Mouse (Mus musculus): ENCODE data around the gene Pusl1.

Gene Pusl1

DNA sequence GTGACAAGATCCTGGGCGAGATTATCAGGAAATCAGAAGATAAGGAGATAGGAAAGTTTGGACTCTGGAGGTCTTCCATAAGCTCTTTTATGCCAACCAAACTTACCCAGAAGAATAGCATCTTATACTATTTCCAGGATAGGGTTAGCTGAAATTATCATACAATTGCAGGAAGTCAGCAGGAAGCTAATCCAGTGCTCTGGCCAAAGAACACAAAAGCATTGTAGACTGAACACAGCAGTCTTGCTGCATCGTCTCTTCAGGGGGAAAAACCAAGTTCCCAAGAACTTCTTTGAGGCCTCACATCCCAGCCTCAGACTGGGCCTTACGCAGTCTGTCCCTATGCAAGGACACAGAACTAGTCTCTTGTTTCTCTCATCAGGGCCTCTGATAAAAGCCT lies 8.0 kb downstream of the Pusl1 start:
- no peak for DNase-seq

- no peak for DNase-seq
These were observed 20.2 kb downstream of the Pusl1 start for GRCm38 (mm10) chr4:155871404-155871803.

- DNase-seq, result peak; percentile 97
These were observed 22.1 kb downstream of the Pusl1 start, which contains the start of the genes Cptp and Ints11 for GRCm38 (mm10) chr4:155869317-155870033. Gene Cptp (minus strand): TSS chr4:155869440. Gene Ints11 (plus strand): TSS chr4:155869546.

- DNase-seq, result peak; percentile 30
These were observed 22.8 kb downstream of the Pusl1 start for GRCm38 (mm10) chr4:155868614-155869298.

DNA sequence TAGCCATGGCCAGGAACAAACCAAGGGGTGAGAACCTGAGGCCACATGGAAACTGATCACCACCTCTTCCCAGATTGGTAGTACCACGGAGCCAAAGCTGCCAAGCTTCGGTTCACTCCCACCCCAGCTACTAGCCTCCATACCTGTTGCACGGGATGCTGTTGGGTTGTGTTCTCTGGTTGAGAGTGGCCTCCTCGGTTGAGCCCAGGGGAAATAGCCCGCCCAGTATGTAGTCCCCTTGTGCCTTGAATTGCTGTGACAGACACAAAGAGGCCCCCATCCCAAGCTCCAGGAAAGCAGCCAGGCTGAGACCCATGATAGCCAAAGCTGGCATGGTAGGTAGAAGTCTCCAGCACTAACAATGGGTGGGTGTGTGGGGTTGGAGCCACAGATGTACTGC lies 28.6 kb downstream of the Pusl1 start, which contains the start of gene Tas1r3:
Gene Tas1r3 (minus strand): TSS at position 362 of the 400 bp plus-strand sequence.
- DNase-seq, result no peak

DNA sequence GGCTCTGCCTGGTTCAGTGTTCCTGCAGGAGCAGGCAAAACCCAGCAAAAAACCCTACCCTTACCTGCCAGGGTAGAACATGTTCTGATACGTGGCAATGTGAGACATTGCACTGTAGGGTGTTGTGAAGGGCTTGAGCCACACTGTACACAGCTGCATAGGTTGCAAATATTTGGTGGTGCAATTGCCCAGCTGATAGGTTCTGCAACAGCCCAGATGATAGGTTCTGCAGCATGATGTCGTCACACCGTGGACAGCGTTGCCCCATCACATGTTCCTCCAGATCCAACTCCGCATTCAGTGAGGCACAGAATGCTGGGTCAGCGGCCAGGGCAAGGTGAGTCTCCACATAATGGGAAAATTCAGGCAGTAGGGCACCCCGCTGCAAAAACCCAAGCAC lies 29.8 kb downstream of the Pusl1 start:
- DNase-seq, result no peak

- DNase-seq, result peak; percentile 51
These were observed 32.3 kb downstream of the Pusl1 start for GRCm38 (mm10) chr4:155859318-155859717.

DNA sequence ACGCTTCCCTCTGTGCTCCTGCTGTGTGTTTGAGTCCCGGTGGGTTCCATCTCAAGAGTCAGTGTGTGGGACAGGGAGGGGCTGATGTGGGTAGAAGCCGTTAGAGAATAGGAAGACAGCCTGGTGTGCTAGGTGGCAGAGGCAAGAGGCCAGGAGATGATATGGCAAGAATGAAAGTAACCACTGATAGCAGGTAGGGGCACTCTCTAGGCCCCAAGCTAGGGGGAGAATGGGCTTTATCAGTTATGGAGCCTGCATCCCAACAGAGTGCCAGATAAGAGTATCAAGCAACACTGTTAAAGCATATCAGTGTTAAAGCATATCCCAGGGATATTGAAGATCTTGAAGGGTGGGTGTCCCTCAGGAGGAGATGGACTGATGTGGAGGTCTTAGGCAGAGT lies 34.7 kb downstream of the Pusl1 start:
- DNase-seq, result no peak

DNA sequence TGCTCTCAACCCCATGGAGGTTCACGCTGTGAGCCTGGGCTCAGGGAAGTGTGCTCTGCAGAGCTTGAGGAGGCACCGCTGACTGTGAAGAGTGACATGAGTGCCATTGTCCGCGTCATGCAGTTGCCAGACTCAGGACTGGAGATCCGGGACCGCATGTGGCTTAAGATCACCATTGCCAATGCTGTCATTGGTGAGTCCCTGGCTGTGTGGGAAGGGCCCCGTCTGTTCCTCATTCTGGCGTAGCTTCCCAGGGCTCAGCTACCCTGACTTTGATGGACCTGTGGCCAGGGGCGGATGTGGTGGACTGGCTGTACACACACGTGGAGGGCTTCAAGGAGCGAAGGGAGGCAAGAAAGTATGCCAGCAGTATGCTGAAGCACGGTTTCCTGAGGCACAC lies 35.5 kb downstream of the Pusl1 start:
- DNase-seq, result no peak

DNA sequence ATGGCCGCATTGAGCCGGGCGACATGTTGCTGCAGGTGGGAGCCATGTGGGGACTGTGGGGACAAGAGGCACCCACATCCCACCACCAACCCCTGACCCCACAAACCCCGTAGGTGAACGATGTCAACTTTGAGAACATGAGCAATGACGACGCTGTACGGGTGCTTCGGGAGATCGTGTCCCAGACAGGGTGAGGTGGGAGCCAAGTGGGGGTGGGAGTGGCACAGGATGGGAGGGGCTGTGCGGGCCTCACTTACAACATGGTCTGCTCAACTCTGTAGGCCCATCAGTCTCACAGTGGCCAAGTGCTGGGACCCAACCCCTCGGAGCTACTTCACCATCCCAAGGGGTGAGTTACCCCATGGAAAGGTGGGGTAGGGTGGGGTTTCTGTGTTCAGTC lies 36.6 kb downstream of the Pusl1 start:
- no peak for DNase-seq

GRCm38 (mm10) chr4:155853421-155853820 lies 38.2 kb downstream of the Pusl1 start:
- DNase-seq, result no peak

DNA sequence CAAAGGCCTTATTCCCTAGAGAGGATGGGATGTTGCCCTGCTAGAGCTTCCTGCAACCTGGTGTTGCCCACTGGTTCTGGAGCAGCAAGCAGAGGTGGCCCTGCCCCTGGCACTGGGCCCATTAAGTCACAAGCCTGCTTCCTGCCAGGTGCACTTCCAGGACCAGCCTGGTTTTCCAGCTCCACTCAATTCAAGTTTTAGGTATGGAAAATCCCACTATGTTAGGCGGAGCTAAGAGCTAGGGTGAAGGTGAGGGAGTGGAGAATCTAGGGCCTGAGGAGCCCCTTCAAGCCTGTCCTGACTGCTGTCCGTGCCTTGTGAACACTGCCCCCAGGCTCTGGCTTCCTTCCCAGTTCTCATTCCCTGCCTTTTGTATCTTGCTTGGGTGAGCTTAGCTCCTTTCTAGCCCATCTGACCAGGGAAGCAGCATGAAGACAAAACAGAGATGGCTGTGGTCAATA lies 39.6 kb downstream of the Pusl1 start:
- no peak for DNase-seq

DNA sequence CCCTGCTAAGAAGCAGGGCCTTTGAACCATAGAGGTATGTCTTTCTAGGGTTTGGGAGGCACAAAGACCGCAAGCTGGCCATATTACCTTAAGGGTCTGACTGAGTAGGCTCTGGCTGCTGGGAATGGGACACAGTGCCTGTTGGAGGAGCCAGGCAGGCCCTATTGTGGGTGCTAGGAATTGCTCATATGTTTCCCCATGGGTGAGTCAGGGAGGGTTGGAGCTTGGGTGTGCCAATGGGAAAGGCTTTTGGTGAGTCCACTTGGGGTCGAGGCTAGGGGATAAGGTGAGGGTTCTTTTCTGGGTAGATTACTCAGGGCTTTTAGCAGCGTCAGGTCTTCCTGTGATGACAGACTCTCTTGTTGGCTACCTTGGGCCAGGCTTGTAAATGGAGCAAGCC lies 40.2 kb downstream of the Pusl1 start:
- no peak for DNase-seq

DNA sequence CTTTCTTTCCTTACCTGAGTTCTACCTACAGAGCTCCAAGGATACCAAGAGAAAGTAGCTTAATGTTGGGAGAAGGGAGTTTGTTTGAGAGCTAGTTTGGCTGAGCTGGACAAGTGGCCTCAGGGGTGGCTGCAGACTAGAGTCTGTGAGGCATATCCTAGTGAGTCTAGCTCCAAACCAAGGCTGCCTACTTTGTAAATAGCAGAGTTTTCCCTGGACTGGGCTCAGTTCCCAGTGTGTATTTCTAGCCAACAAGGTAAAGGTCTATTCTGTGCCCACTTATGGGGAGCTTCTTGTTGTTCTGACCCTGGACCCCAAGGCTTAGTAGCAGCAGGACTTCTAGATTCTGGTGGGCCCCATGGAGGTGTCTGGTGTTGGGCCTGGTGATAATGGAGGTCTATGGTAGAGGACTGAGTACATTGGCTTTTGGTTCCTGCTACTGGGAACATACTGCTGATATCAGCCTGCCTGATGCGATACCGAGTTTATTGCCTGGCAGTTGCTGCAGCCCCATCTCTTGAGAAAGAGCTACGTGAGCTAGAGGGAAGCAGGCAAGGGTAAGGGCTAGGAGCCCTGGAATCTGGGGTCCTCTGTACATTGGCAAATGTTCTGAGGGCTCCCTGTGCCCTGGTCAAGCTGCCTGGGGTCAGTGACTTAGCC lies 41.7 kb downstream of the Pusl1 start:
- no peak for DNase-seq

DNA sequence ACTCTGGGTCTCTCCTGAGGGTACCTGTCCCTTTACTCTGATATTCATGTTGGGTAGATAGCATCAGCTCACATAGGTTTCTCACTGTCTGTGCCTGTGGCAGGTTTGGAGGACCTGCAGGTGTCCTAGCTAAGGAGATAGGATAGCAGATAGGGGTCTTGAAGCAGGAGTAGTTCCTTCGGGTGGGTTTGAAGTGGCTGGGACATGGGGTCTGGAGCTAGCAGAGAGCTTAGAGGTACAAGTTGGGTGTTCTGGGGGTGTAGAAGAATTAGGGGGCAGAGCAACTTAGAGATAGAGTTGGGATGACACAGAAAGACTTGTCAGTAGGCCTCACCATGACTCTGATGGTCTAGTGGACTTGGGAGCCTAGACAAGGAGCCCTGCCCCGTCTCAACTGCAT lies 42.2 kb downstream of the Pusl1 start:
- DNase-seq, result no peak

DNA sequence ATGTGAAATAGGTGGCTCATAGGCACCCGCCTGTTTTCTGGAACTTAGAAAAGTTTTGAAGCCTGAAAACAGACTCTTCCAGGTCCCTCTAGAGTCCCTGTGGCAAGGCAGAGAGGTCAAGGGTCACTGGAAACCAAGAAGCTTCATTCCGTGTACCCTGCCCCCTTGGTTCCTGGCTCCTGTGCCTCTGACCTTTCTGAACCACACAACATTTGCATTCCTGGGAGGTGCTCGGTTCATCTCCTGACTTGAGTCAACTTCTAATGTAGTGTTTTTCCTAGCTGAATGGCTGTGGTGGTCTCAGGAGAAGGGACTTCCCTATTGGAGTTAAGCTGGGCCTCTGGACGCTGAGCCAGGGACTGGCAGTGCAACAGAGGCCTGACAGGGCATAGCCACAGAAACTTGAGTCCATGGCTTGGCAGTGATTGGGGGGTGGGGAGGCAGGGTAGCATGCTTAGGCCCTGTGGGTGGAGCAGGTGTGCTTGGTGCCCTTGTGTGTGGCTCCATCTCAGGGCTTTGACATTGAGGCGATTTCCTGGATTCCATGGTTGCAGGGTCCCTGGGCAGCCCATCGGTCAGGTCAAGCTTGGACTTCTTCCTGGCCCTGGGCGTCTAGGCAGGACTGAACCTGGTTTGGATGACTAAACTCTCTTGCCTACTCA lies 43.0 kb downstream of the Pusl1 start:
- DNase-seq, result no peak

- DNase-seq, result peak; percentile 44
These were observed 43.8 kb downstream of the Pusl1 start for GRCm38 (mm10) chr4:155847591-155848352.

DNA sequence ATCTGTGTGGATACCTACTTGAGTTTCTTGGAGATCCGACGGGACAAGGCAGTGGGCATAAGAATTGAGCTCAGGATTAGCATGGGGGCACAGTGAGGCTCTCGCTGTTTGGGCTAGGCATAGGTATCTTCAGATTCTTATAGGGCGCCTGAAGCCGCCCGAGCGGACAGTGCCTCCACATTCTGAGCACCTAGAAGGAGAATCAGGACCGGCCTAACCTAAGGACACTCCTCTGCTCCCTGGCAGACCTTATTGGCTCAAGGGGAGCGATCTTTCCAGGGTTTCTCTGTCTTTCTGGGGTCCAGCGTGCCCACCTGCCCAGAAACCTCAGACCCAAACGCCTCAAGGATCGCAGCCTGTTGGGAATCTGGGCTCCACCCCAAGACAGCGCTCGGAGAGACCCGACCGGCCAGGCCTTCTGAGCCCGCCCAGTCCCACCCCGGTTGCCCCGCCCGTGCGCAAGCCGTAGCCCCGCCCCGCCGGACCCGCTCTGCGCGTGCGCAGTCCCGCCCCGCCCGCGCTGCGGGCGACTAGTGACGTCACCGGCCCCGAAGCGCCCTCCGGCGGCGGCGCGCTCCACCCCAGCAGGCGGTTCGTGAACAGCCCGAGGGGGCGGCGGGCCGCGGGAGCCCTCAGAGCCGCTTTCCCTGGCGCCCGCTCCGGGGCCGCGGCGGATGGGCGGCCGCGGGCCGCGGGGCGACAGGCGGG lies 44.6 kb downstream of the Pusl1 start, which contains the start of gene Dvl1:
Gene Dvl1 (plus strand): TSS at position 532 of the 708 bp plus-strand sequence.
- DNase-seq, result peak; percentile 97

- no peak for DNase-seq
These were observed 48.4 kb downstream of the Pusl1 start for GRCm38 (mm10) chr4:155843231-155843630.

DNA sequence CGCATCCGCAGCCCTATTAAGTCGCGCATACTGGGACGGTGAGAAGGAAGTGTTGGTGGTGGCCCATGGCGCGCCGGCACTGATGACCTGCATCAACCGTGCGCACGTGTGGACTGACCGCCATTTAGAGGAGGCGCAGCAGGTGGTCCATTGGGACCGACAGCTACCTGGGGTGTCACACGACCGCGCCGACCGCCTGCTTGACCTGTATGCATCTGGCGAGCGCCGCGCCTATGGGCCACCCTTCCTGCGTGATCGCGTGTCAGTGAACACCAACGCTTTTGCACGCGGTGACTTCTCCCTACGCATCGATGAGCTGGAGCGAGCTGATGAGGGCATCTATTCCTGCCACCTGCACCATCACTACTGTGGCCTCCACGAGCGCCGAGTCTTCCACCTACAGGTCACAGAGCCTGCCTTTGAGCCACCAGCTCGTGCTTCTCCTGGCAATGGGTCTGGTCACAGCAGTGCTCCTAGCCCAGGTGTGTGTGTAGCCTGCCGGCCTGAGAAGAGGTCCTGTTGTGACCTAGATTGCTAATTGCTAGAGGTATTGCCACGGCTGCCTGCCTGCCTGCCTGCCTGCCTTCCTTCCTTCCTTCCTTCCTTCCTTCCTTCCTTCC lies 49.8 kb downstream of the Pusl1 start:
- DNase-seq, result no peak

GRCm38 (mm10) chr4:155841003-155841454 lies 50.6 kb downstream of the Pusl1 start:
- DNase-seq, result peak; percentile 69

All from lung, postnatal 14 days (tissue).